Comparison of ENCODE assay signal across 8 mouse cellular contexts in the genomic region with DNA sequence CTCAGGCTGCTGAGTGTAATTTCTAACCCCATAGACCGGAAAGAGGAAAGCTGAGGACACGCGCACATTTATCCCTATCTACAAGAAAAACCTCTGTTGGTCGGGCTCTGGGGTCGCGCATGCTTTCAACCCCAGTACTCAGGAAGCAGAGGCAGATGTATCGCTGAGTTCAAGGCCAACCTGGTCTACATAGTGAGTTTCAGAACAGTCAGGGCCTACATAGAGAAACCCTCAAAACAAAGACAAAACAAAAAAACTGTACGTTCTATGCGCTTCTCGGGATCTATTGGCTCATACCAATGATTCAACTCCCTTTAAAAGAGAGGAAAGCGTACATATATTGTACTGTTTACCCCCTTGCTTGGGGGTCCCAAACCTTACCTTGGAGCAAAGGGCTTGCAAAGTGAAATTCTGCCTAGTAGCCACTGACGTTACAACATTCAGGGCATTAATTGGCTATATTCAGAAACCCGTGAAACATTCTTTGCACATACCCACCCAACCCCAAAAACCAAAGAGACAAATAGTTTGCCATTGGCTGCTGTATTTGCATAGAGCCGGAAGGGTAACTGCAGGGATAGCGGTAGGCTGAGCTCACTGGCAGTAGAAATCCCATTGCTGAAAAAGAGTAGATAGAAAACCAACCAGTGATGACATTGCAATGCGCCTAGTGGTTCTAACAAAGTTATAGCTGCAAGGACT. TPM values are rescaled to one million over a fixed set of nuclear protein-coding genes. Genes with fewer than 3 reads are reported as not detected.
DNase-seq lines count a peak whose midpoint lies in the region; ATAC-seq and TF ChIP-seq lines count a peak whose summit lies in the region.

No protein-coding gene starts in this region.

- H3K9me3 ChIP-seq in intestine, embryonic 15.5 days = no peaks in the 10 kb centered on the region
- H3K9me3 ChIP-seq in neural tube, embryonic 15.5 days (replicated peaks) = no peaks in the 10 kb centered on the region

- peaks cover 13% of the 10 kb centered on the region for H3K4me1 ChIP-seq in liver, adult 2 months (ENCODE audit: control insufficient read depth, insufficient read depth, low read length)
- H3K4me1 ChIP-seq in cortical plate, adult 2 months (ENCODE audit: control insufficient read depth, insufficient read depth, low read length) = peaks cover 3% of the 10 kb centered on the region
- H3K4me1 ChIP-seq in intestine, embryonic 15.5 days (replicated peaks) = peaks cover 13% of the 10 kb centered on the region; the same call in 1 of the 2 replicates
- peaks cover 21% of the 10 kb centered on the region for H3K4me1 ChIP-seq in neural tube, embryonic 15.5 days

- intact Hi-C loops in left cerebral cortex, postnatal 4 days (cut with DNase I) = no loop called here

- 30% methylated on average over 16 of the region's 16 CpGs for WGBS in liver, adult 2 months
- WGBS in intestine, embryonic 15.5 days = 42% methylated on average over 16 of the region's 16 CpGs
- WGBS in neural tube, embryonic 15.5 days = 48% methylated on average over 16 of the region's 16 CpGs

- no peaks in the 10 kb centered on the region for H3K27me3 ChIP-seq in liver, adult 2 months (ENCODE audit: control insufficient read depth, insufficient read depth, low read length)
- no peaks in the 10 kb centered on the region for H3K27me3 ChIP-seq in intestine, embryonic 15.5 days (replicated peaks)
- H3K27me3 ChIP-seq in neural tube, embryonic 15.5 days (replicated peaks) = no peaks in the 10 kb centered on the region

- H3K4me3 ChIP-seq in liver, adult 2 months (ENCODE audit: insufficient read depth, low read depth, low read length) = peak overlapping the region; percentile 5; the same call in 1 of the 2 replicates
- H3K4me3 ChIP-seq in cortical plate, adult 2 months (ENCODE audit: insufficient read depth, low read length) = peak overlapping the region; percentile 64
- peak overlapping the region; percentile 74 for H3K4me3 ChIP-seq in intestine, embryonic 15.5 days (replicated peaks)
- peak overlapping the region; percentile 77 for H3K4me3 ChIP-seq in neural tube, embryonic 15.5 days (replicated peaks)

- no peak overlapping the region for H3K9ac ChIP-seq in liver, adult 2 months (ENCODE audit: low read depth, low read length)
- peak overlapping the region; percentile 36; the same call in 1 of the 2 replicates for H3K9ac ChIP-seq in intestine, embryonic 15.5 days
- 0 out of 2 replicates have a peak overlapping the region, but pooled peaks have one; percentile 33 for H3K9ac ChIP-seq in neural tube, embryonic 15.5 days (replicated peaks)

- TF ChIP-seq CTCF in liver, adult 2 months (IDR thresholded peaks at IDR 0.05; ENCODE audit: low read depth, low read length) = no peak
- no peak for TF ChIP-seq CTCF in cortical plate, adult 2 months (IDR thresholded peaks at IDR 0.05; ENCODE audit: extremely low read depth, insufficient read depth, low read length)

- peak overlapping the region; percentile 60 for H3K27ac ChIP-seq in liver, adult 2 months (replicated peaks; ENCODE audit: insufficient read depth, low read depth, low read length)
- H3K27ac ChIP-seq in cortical plate, adult 2 months (ENCODE audit: insufficient read depth, low read length) = peak overlapping the region; percentile 20; the same call in 1 of the 2 replicates
- peak overlapping the region; percentile 65 for H3K27ac ChIP-seq in intestine, embryonic 15.5 days
- H3K27ac ChIP-seq in neural tube, embryonic 15.5 days (replicated peaks) = peak overlapping the region; percentile 95

- no peak for TF ChIP-seq POLR2A in liver, adult 2 months (IDR thresholded peaks at IDR 0.05; ENCODE audit: extremely low read depth, insufficient read depth, low read length)
- TF ChIP-seq POLR2A in cortical plate, adult 2 months (IDR thresholded peaks at IDR 0.05; ENCODE audit: extremely low read depth, insufficient read depth, low read length) = no peak

- no peak for ATAC-seq in intestine, embryonic 15.5 days
- no peak for ATAC-seq in neural tube, embryonic 15.5 days (ENCODE audit: low FRiP score)

- no peaks in the 10 kb centered on the region for H3K36me3 ChIP-seq in liver, adult 2 months (ENCODE audit: control insufficient read depth, insufficient read depth, low read length)
- H3K36me3 ChIP-seq in intestine, embryonic 15.5 days = no peaks in the 10 kb centered on the region
- peaks cover 24% of the 10 kb centered on the region for H3K36me3 ChIP-seq in neural tube, embryonic 15.5 days

- H3K4me2 ChIP-seq in intestine, embryonic 15.5 days (replicated peaks) = peak overlapping the region; percentile 62
- peak overlapping the region; percentile 60 for H3K4me2 ChIP-seq in neural tube, embryonic 15.5 days

- peak; percentile 52 for DNase-seq in liver, adult 2 months (ENCODE audit: extremely low read depth, low read depth, low spot score)
- DNase-seq in liver = no peak
- no peak for DNase-seq in left cerebral cortex, postnatal 4 days
- no peak for DNase-seq in right cerebral cortex, postnatal 14 days
- no peak for DNase-seq in urinary bladder, postnatal 4 days (ENCODE audit: low spot score in 2 of 2)

- H3K79me2 ChIP-seq in liver, adult 2 months (ENCODE audit: control insufficient read depth, insufficient read depth, low read length) = no peaks in the 10 kb centered on the region

RNA-seq across cellular contexts. Expression of a gene that starts 0.7 kb away (rescaled TPM):
- 8.7 and 10.1 TPM in 2 replicates for total RNA-seq in liver, adult 2 months (2014; rRNA removed)
- polyA plus RNA-seq in liver, adult 2 months (2012; rRNA removed) = 27.5 and 28.3 TPM in 2 replicates
- polyA plus RNA-seq in cortical plate, adult 2 months (2012; rRNA removed) = 150 and 154 TPM in 2 replicates
- 65.4 and 66.3 TPM in 2 replicates for polyA plus RNA-seq in intestine, embryonic 15.5 days (2015; fragmentation: Nextera tagmentation; extraction: Ambion mirVana)
- 105 and 109 TPM in 2 replicates for polyA plus RNA-seq in neural tube, embryonic 15.5 days (2015; fragmentation: Nextera tagmentation; extraction: Ambion mirVana)
- 10 to 100 TPM; 86.0 to 89.0 TPM for total RNA-seq in left cerebral cortex, postnatal 4 days (2021)

RNA-seq across cellular contexts. Expression of a gene that starts 1.5 kb away (rescaled TPM):
- total RNA-seq in liver, adult 2 months (2014; rRNA removed) = 0.09 and 0.20 TPM in 2 replicates
- polyA plus RNA-seq in liver, adult 2 months (2012; rRNA removed) = 0.39 TPM in 1 of 2 replicates, not detected in the other
- polyA plus RNA-seq in cortical plate, adult 2 months (2012; rRNA removed) = not detected in 2 replicates
- polyA plus RNA-seq in intestine, embryonic 15.5 days (2015; fragmentation: Nextera tagmentation; extraction: Ambion mirVana) = not detected in 2 replicates
- 0.90 TPM in 1 of 2 replicates, not detected in the other for polyA plus RNA-seq in neural tube, embryonic 15.5 days (2015; fragmentation: Nextera tagmentation; extraction: Ambion mirVana)
- total RNA-seq in left cerebral cortex, postnatal 4 days (2021) = not detected

RNA-seq across cellular contexts. Expression of a gene that starts 1.6 kb away (rescaled TPM):
- not detected in 2 replicates for total RNA-seq in liver, adult 2 months (2014; rRNA removed)
- 0.67 and 1.1 TPM in 2 replicates for polyA plus RNA-seq in liver, adult 2 months (2012; rRNA removed)
- 4.8 and 7.7 TPM in 2 replicates for polyA plus RNA-seq in cortical plate, adult 2 months (2012; rRNA removed)
- polyA plus RNA-seq in intestine, embryonic 15.5 days (2015; fragmentation: Nextera tagmentation; extraction: Ambion mirVana) = 6.4 and 9.4 TPM in 2 replicates
- 22.9 and 28.6 TPM in 2 replicates for polyA plus RNA-seq in neural tube, embryonic 15.5 days (2015; fragmentation: Nextera tagmentation; extraction: Ambion mirVana)
- total RNA-seq in left cerebral cortex, postnatal 4 days (2021) = 1 to 10 TPM; 2.3 to 2.4 TPM

RNA-seq across cellular contexts. Expression of a gene that starts 12.8 kb away (rescaled TPM):
- 35.4 and 46.6 TPM in 2 replicates for total RNA-seq in liver, adult 2 months (2014; rRNA removed)
- 98.2 and 99.3 TPM in 2 replicates for polyA plus RNA-seq in liver, adult 2 months (2012; rRNA removed)
- 111 and 112 TPM in 2 replicates for polyA plus RNA-seq in cortical plate, adult 2 months (2012; rRNA removed)
- polyA plus RNA-seq in intestine, embryonic 15.5 days (2015; fragmentation: Nextera tagmentation; extraction: Ambion mirVana) = 68.1 and 73.0 TPM in 2 replicates
- 92.3 and 94.7 TPM in 2 replicates for polyA plus RNA-seq in neural tube, embryonic 15.5 days (2015; fragmentation: Nextera tagmentation; extraction: Ambion mirVana)
- total RNA-seq in left cerebral cortex, postnatal 4 days (2021) = 10 to 100 TPM; 89.8 to 91.3 TPM

RNA-seq across cellular contexts. Expression of a gene that starts 16.2 kb away (rescaled TPM):
- total RNA-seq in liver, adult 2 months (2014; rRNA removed) = 3.9 and 4.2 TPM in 2 replicates
- 10.2 and 13.8 TPM in 2 replicates for polyA plus RNA-seq in liver, adult 2 months (2012; rRNA removed)
- 14.9 and 15.2 TPM in 2 replicates for polyA plus RNA-seq in cortical plate, adult 2 months (2012; rRNA removed)
- polyA plus RNA-seq in intestine, embryonic 15.5 days (2015; fragmentation: Nextera tagmentation; extraction: Ambion mirVana) = 3.0 and 3.2 TPM in 2 replicates
- 3.4 TPM in 2 replicates for polyA plus RNA-seq in neural tube, embryonic 15.5 days (2015; fragmentation: Nextera tagmentation; extraction: Ambion mirVana)
- total RNA-seq in left cerebral cortex, postnatal 4 days (2021) = 10 to 100 TPM; 16.3 to 18.0 TPM

Comparison
In these comparisons a context has a peak if more than half of its experiments do, and no peak if none do; other contexts are left out.
1. H3K27ac ChIP-seq: peak in every context shown above with its lines; median percentile 95 in neural tube, embryonic 15.5 days; 65 in intestine, embryonic 15.5 days; 60 in liver, adult 2 months; 20 in cortical plate, adult 2 months.
2. H3K4me3 ChIP-seq: peak in every context shown above with its lines; median percentile 77 in neural tube, embryonic 15.5 days; 74 in intestine, embryonic 15.5 days; 64 in cortical plate, adult 2 months; 5 in liver, adult 2 months.